Mouse (Mus musculus) stomach, postnatal 0 days (tissue): ENCODE data around the gene Slc6a6. TPM values are rescaled to one million over a fixed set of nuclear protein-coding genes. Genes with fewer than 3 reads are reported as not detected.
A peak's percentile ranks its signal among the peaks of the same experiment; 100 is the strongest.

Source experiments
- ATAC-seq: fragments of 200-750 bp; cut with Nextera tagmentation; 2 replicates; pipeline ENCODE4 v1.8.0; 2017; ENCODE audit not compliant: low FRiP score, low TSS enrichment
- DNase-seq: peaks from one replicate; pipeline ENCODE4 v3.0.0-alpha.2; 2016; ENCODE audit warnings: low spot score
- H3K27ac ChIP-seq: fragments of 300-500 bp; sonication (generic); replicated peaks from 2 replicates; pipeline ENCODE4 v1.5.1; 2014; ENCODE audit warnings: mild to moderate bottlenecking, control low read depth
- H3K27me3 ChIP-seq: fragments of 300-500 bp; sonication (generic); 2 replicates; pipeline ENCODE4 v1.6.1; 2014; ENCODE audit warnings: low read length; ENCODE audit not compliant: control insufficient read depth, insufficient read depth
- H3K36me3 ChIP-seq: fragments of 300-500 bp; sonication (generic); 2 replicates; pipeline ENCODE4 v1.6.1; 2014; ENCODE audit warnings: low read length, mixed read lengths; ENCODE audit not compliant: control insufficient read depth, insufficient read depth
- H3K4me1 ChIP-seq: fragments of 300-500 bp; sonication (generic); replicated peaks from 2 replicates; pipeline ENCODE4 v1.6.1; 2014; ENCODE audit warnings: antibody characterized with exemption; ENCODE audit not compliant: control insufficient read depth, insufficient read depth
- H3K4me2 ChIP-seq: fragments of 300-500 bp; sonication (generic); replicated peaks from 2 replicates; pipeline ENCODE4 v1.6.1; 2014; ENCODE audit warnings: low read depth, mild to moderate bottlenecking, control low read depth, moderate library complexity
- H3K4me3 ChIP-seq: fragments of 300-500 bp; sonication (generic); 2 replicates; pipeline ENCODE4 v1.5.1; 2014; ENCODE audit warnings: low read depth, low read length, control low read depth
- H3K9ac ChIP-seq: fragments of 300-500 bp; sonication (generic); 2 replicates; pipeline ENCODE4 v1.6.1; 2014; ENCODE audit warnings: mild to moderate bottlenecking, low read length, control low read depth, mixed read lengths
- H3K9me3 ChIP-seq: fragments of 300-500 bp; sonication (generic); 2 replicates; pipeline ENCODE4 v1.6.1; 2016; ENCODE audit warnings: low read length; ENCODE audit not compliant: control insufficient read depth
- CTCF ChIP-seq: IDR thresholded peaks from 2 replicates; pipeline ENCODE4 v1.5.1; 2016; ENCODE audit warnings: antibody characterized with exemption, low read depth, mild to moderate bottlenecking, moderate library complexity
- EP300 ChIP-seq: optimal IDR thresholded peaks from 2 replicates; pipeline ENCODE3; 2016; ENCODE audit warnings: antibody characterized with exemption
- WGBS: fragments of 180-500 bp; shearing (Covaris S2); extraction: QIAGEN DNeasy Blood & Tissue Kit; methylation state at CpG from one replicate; pipeline ENCODE4 v1.1.7; 2014; 5-methylcytosine and 5-hydroxymethylcytosine counted together
- polyA plus RNA-seq: library from polyadenylated mRNA; unstranded; fragments of >200 nt; fragmentation: Nextera tagmentation; extraction: Ambion mirVana; gene quantifications from 2 replicates; pipeline ENCODE4 v1.2.1, GENCODE M21; 2015

Slc6a6 gene
- polyA plus RNA-seq, 1 experiment from 2014 or later, result 66.5 TPM

DNA sequence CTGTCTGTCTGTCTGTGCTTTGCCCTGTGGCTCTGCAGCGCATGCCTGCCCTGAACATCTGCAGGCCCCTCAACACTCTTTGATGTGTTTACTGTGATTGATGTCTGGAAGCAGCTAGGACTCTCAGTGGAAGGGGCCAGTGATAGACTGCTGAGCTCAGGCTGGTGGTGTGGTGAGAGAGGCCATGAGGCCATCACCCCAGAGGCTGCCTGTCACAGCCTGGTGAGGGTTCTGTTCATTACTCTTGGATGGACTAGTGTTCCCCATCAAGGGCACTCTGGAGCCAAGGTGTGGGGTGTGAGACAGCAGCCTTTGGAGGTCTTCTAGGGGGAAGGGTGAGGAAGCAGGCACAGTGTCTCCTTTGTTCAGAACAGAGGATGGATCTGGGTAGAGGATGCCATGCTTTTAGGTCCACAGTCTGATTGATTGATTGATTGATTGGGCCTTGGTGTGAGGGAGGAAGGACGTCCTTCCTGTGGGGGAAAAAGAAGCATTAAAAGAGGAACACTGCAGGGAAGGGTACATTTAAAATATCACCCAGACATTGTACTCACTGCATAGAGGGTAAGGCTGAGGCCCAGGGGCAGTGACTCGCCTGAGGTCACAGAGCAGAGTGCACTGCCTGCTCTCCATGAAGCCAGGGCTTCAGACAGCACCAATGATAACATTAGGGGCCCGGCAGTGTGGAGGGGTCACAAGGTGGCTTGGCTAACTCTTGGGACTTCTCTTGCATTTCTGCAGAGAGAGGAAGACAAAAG, 28.4 kb downstream of the Slc6a6 start:
- no peak overlapping the region for H3K4me3 ChIP-seq
- H3K9me3 ChIP-seq, result no peaks in the 10 kb centered on the region
- H3K27ac ChIP-seq, result peak overlapping the region; percentile 78
- ATAC-seq (peak; percentile 16; the same call in 1 of the 2 replicates), DNase-seq (no peak)
- H3K9ac ChIP-seq, result 0 out of 2 replicates have a peak overlapping the region, but pooled peaks have one; percentile 13
- 43% methylated on average over 4 of the region's 4 CpGs for WGBS
- peaks cover 6% of the 10 kb centered on the region; the same call in 1 of the 2 replicates for H3K36me3 ChIP-seq
- peaks cover 11% of the 10 kb centered on the region for H3K4me1 ChIP-seq
- no peak overlapping the region for H3K4me2 ChIP-seq
- H3K27me3 ChIP-seq, result no peaks in the 10 kb centered on the region
- no peak for TF ChIP-seq EP300
- no peak for TF ChIP-seq CTCF

- Histone ChIP-seq H3K9me3 (no peaks in the 10 kb centered on the region), H3K4me2 (no peak overlapping the region), H3K36me3 (peaks cover 4% of the 10 kb centered on the region; the same call in 1 of the 2 replicates), H3K27ac (peak overlapping the region; percentile 78), H3K4me1 (peaks cover 11% of the 10 kb centered on the region), H3K4me3 (no peak overlapping the region), H3K9ac (peak overlapping the region; percentile 13; the same call in 1 of the 2 replicates), H3K27me3 (no peaks in the 10 kb centered on the region)
- WGBS, result 9% methylated on average over 10 of the region's 10 CpGs
- DNase-seq (peak; percentile 87), ATAC-seq (peak; percentile 88)
- TF ChIP-seq EP300, result no peak
- no peak for TF ChIP-seq CTCF
These were observed 29.0 kb downstream of the Slc6a6 start for GRCm38 (mm10) chr6:91712855-91713331.

GRCm38 (mm10) chr6:91713370-91713896, 29.6 kb downstream of the Slc6a6 start:
- WGBS, result 18% methylated on average over 5 of the region's 5 CpGs
- DNase-seq (no peak), ATAC-seq (0 out of 2 replicates have a peak, but pooled peaks have one; percentile 1)
- Histone ChIP-seq H3K4me2 (no peak overlapping the region), H3K4me1 (peaks cover 13% of the 10 kb centered on the region), H3K36me3 (peaks cover 4% of the 10 kb centered on the region; the same call in 1 of the 2 replicates), H3K27me3 (no peaks in the 10 kb centered on the region), H3K9ac (peak overlapping the region; percentile 23; the same call in 1 of the 2 replicates), H3K9me3 (no peaks in the 10 kb centered on the region), H3K27ac (peak overlapping the region; percentile 78), H3K4me3 (no peak overlapping the region)
- TF ChIP-seq CTCF (no peak), EP300 (no peak)

DNA sequence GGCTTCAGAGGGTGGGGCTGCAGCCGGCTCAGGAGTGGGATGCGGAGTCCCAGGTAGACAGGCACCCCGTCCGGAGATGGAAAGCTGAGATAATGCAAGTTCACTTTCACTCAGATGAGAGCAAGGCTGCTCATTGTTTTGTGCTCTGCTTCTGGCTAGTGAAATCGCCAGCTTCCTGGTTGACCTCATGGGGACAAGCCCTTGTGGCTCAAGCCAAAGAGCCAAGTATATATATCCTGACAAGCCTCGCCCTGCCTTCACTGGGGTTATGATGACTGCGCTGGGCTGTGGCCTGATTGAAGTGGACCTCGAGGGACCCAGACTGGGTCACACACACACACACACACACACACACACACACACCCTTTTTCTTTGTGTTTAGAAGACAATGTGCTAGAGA, 31.2 kb downstream of the Slc6a6 start:
- Histone ChIP-seq H3K4me2 (no peak overlapping the region), H3K27ac (no peak overlapping the region), H3K27me3 (no peaks in the 10 kb centered on the region), H3K36me3 (peaks cover 4% of the 10 kb centered on the region; the same call in 1 of the 2 replicates), H3K4me3 (no peak overlapping the region), H3K4me1 (peaks cover 16% of the 10 kb centered on the region), H3K9ac (no peak overlapping the region), H3K9me3 (no peaks in the 10 kb centered on the region)
- 71% methylated on average over 8 of the region's 8 CpGs for WGBS
- ATAC-seq (peak; percentile 64), DNase-seq (peak; percentile 49)
- TF ChIP-seq CTCF, result no peak
- TF ChIP-seq EP300, result no peak

DNA sequence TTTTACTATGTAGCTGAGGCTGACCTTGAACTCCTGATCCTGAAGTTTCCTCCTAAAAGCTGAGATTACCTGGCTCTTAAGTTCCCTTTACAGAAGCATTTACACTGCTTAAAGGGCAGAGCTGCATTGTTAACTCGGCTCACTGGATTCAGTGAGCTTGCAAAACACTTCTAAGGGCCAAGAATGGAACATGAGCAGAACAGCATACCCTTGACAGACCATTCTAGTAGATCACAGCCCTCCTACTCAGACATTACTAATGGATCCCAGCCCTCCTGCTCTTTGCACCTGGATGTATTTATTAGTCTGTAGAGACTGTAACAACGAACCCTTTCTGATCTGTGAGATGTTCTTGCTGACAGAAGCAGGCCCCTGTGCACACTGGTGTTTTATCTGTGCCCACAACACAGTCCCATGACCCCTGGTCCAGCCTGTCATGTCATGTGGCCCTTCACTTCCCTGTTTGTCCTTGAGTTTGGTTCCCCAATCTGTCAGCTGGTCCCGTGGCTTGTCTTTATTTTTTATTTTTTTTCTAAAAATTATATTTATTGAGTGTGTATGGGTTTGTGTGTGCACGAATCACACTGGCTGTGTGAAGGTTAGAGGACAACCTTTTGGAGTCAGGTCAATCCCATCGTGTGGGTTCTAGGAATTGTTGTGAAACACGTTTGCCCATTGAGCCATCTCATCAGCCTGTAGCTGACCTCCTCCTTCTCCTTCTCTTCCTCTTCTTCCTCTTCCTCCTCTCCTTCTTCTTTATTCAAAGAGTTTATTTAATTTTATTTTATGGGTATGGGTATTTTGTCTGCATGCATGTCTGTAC, 32.3 kb downstream of the Slc6a6 start:
- peaks cover 4% of the 10 kb centered on the region; the same call in 1 of the 2 replicates for H3K36me3 ChIP-seq
- no peak overlapping the region for H3K4me2 ChIP-seq
- H3K4me1 ChIP-seq, result peaks cover 16% of the 10 kb centered on the region
- ATAC-seq (no peak), DNase-seq (no peak)
- H3K27ac ChIP-seq, result no peak overlapping the region
- H3K9ac ChIP-seq, result no peak overlapping the region
- H3K9me3 ChIP-seq, result no peaks in the 10 kb centered on the region
- TF ChIP-seq EP300, result no peak
- TF ChIP-seq CTCF, result no peak
- H3K27me3 ChIP-seq, result no peaks in the 10 kb centered on the region
- no peak overlapping the region for H3K4me3 ChIP-seq
- 66% methylated on average over 6 of the region's 6 CpGs for WGBS
